Mouse (Mus musculus): ENCODE results near the gene Gm20388. TPM values are rescaled to one million over a fixed set of nuclear protein-coding genes. Genes with fewer than 3 reads are reported as not detected.

Gene Gm20388
- polyA plus RNA-seq, 2 experiments = 8.5 TPM; not detected in 1

- H3K4me2 ChIP-seq (ENCODE audit: low read depth) = no peak overlapping the region
- no peak overlapping the region for H3K27ac ChIP-seq
- H3K4me1 ChIP-seq (replicated peaks; ENCODE audit: control insufficient read depth in 2 of 2, insufficient read depth in 2 of 2, low read length in 1 of 2) = peaks cover 0 to 8% of the 10 kb centered on the region in 2 experiments; a peak in 2 of 4 replicates
- H3K9ac ChIP-seq (replicated peaks) = no peak overlapping the region
- ATAC-seq (ENCODE audit: insufficient read depth) = no peak
- TF ChIP-seq EP300 (IDR thresholded peaks at IDR 0.05; ENCODE audit: low read depth) = no peak
- no peak for TF ChIP-seq CTCF (IDR thresholded peaks at IDR 0.05; ENCODE audit: low read depth)
- H3K9me3 ChIP-seq (ENCODE audit: control insufficient read depth, low read length) = no peaks in the 10 kb centered on the region
- no peaks in the 10 kb centered on the region for H3K27me3 ChIP-seq (ENCODE audit: control insufficient read depth, insufficient read depth, low read length)
- H3K36me3 ChIP-seq (replicated peaks; ENCODE audit: control insufficient read depth, insufficient read depth, low read depth) = no peaks in the 10 kb centered on the region
- 44% methylated on average over 6 of the region's 6 CpGs for WGBS (ENCODE audit: insufficient replicate concordance)
- no peak overlapping the region for H3K4me3 ChIP-seq (ENCODE audit: insufficient read depth in 1 of 2, low read depth in 2 of 2, low read length in 2 of 2)
- no peak for DNase-seq (ENCODE audit: low read depth in 3 of 3, low spot score in 3 of 3)
These were observed 2461.1 kb downstream of the Gm20388 start for GRCm38 (mm10) chr8:122371706-122372105.

GRCm38 (mm10) chr8:122375320-122375719 is 2464.7 kb downstream of the Gm20388 start:
- DNase-seq (ENCODE audit: low read depth in 3 of 3, low spot score in 3 of 3) (no peak), ATAC-seq (ENCODE audit: insufficient read depth) (no peak)
- Histone ChIP-seq H3K9me3 (ENCODE audit: control insufficient read depth, low read length) (no peaks in the 10 kb centered on the region), H3K4me1 (replicated peaks; ENCODE audit: control insufficient read depth in 2 of 2, insufficient read depth in 2 of 2, low read length in 1 of 2) (peaks cover 3 to 16% of the 10 kb centered on the region in 2 experiments; a peak in 3 of 4 replicates), H3K27ac (no peak overlapping the region), H3K4me3 (ENCODE audit: insufficient read depth in 1 of 2, low read depth in 2 of 2, low read length in 2 of 2) (peak overlapping the region in 1 of 2 experiments; percentile 79; a peak in 1 of 4 replicates), H3K27me3 (ENCODE audit: control insufficient read depth, insufficient read depth, low read length) (no peaks in the 10 kb centered on the region), H3K9ac (replicated peaks) (no peak overlapping the region), H3K4me2 (ENCODE audit: low read depth) (peak overlapping the region; percentile 65), H3K36me3 (replicated peaks; ENCODE audit: control insufficient read depth, insufficient read depth, low read depth) (peaks cover 5% of the 10 kb centered on the region)
- 79% methylated on average over 7 of the region's 7 CpGs for WGBS (ENCODE audit: insufficient replicate concordance)
- TF ChIP-seq CTCF (IDR thresholded peaks at IDR 0.05; ENCODE audit: low read depth) (no peak), EP300 (IDR thresholded peaks at IDR 0.05; ENCODE audit: low read depth) (no peak)

- WGBS (ENCODE audit: insufficient replicate concordance) = 14% methylated on average over 13 of the region's 13 CpGs
- ATAC-seq (ENCODE audit: insufficient read depth) = peak; percentile 4
- peak overlapping the region; percentile 51 for H3K9ac ChIP-seq (replicated peaks)
These were observed 2465.2 kb downstream of the Gm20388 start for GRCm38 (mm10) chr8:122375751-122376364.

GRCm38 (mm10) chr8:122376365-122377231 is 2466.0 kb downstream of the Gm20388 start, which contains the start of gene Zc3h18:
Gene Zc3h18, plus strand, starts transcription at chr8:122376609.
- Histone ChIP-seq H3K27me3 (ENCODE audit: control insufficient read depth, insufficient read depth, low read length) (no peaks in the 10 kb centered on the region), H3K27ac (peak within 1 kb of the TSS; percentile 53), H3K4me1 (replicated peaks; ENCODE audit: control insufficient read depth in 2 of 2, insufficient read depth in 2 of 2, low read length in 1 of 2) (peaks cover 3 to 16% of the 10 kb centered on the region in 2 experiments; a peak in 3 of 4 replicates), H3K9ac (replicated peaks) (peak within 1 kb of the TSS; percentile 83), H3K36me3 (replicated peaks; ENCODE audit: control insufficient read depth, insufficient read depth, low read depth) (peaks cover 15% of the 10 kb centered on the region), H3K4me3 (ENCODE audit: insufficient read depth in 1 of 2, low read depth in 2 of 2, low read length in 2 of 2) (peak within 1 kb of the TSS; percentile 79 to 87), H3K9me3 (ENCODE audit: control insufficient read depth, low read length) (no peaks in the 10 kb centered on the region), H3K4me2 (ENCODE audit: low read depth) (peak within 1 kb of the TSS; percentile 78)
- ATAC-seq (ENCODE audit: insufficient read depth) (peak; percentile 94), DNase-seq (ENCODE audit: low read depth in 3 of 3, low spot score in 3 of 3) (peak; percentile 96 to 98 (median 97))
- under 1% methylated on average over 102 of the region's 107 CpGs for WGBS (ENCODE audit: insufficient replicate concordance)
- TF ChIP-seq EP300 (IDR thresholded peaks at IDR 0.05; ENCODE audit: low read depth) (no peak), CTCF (IDR thresholded peaks at IDR 0.05; ENCODE audit: low read depth) (peak; percentile 68)

More at GRCm38 (mm10) chr8:122375751-122376364, 2465.2 kb downstream of the Gm20388 start:
- Histone ChIP-seq H3K4me2 (ENCODE audit: low read depth) (peak overlapping the region; percentile 65), H3K36me3 (replicated peaks; ENCODE audit: control insufficient read depth, insufficient read depth, low read depth) (peaks cover 10% of the 10 kb centered on the region), H3K9me3 (ENCODE audit: control insufficient read depth, low read length) (no peaks in the 10 kb centered on the region), H3K4me3 (ENCODE audit: insufficient read depth in 1 of 2, low read depth in 2 of 2, low read length in 2 of 2) (peak overlapping the region; percentile 47 to 79), H3K27ac (peak overlapping the region; percentile 1; the same call in 1 of the 2 replicates), H3K27me3 (ENCODE audit: control insufficient read depth, insufficient read depth, low read length) (no peaks in the 10 kb centered on the region), H3K4me1 (replicated peaks; ENCODE audit: control insufficient read depth in 2 of 2, insufficient read depth in 2 of 2, low read length in 1 of 2) (peaks cover 3 to 16% of the 10 kb centered on the region in 2 experiments; a peak in 3 of 4 replicates)
- DNase-seq (ENCODE audit: low read depth in 3 of 3, low spot score in 3 of 3) = no peak
- TF ChIP-seq EP300 (IDR thresholded peaks at IDR 0.05; ENCODE audit: low read depth) (no peak), CTCF (IDR thresholded peaks at IDR 0.05; ENCODE audit: low read depth) (no peak)

GRCm38 (mm10) chr8:122383039-122383438 is 2472.4 kb downstream of the Gm20388 start:
- peaks cover 58% of the 10 kb centered on the region for H3K36me3 ChIP-seq (replicated peaks; ENCODE audit: control insufficient read depth, insufficient read depth, low read depth)
- no peak overlapping the region for H3K4me2 ChIP-seq (ENCODE audit: low read depth)
- H3K9ac ChIP-seq (replicated peaks) = no peak overlapping the region
- no peaks in the 10 kb centered on the region for H3K9me3 ChIP-seq (ENCODE audit: control insufficient read depth, low read length)
- 78% methylated on average over 4 of the region's 4 CpGs for WGBS (ENCODE audit: insufficient replicate concordance)
- peaks cover 0 to 3% of the 10 kb centered on the region in 2 experiments; a peak in 2 of 4 replicates for H3K4me1 ChIP-seq (replicated peaks; ENCODE audit: control insufficient read depth in 2 of 2, insufficient read depth in 2 of 2, low read length in 1 of 2)
- no peak overlapping the region for H3K27ac ChIP-seq
- TF ChIP-seq CTCF (IDR thresholded peaks at IDR 0.05; ENCODE audit: low read depth) = no peak
- DNase-seq (ENCODE audit: low read depth in 3 of 3, low spot score in 3 of 3) (no peak), ATAC-seq (ENCODE audit: insufficient read depth) (no peak)
- no peaks in the 10 kb centered on the region for H3K27me3 ChIP-seq (ENCODE audit: control insufficient read depth, insufficient read depth, low read length)
- no peak overlapping the region for H3K4me3 ChIP-seq (ENCODE audit: insufficient read depth in 1 of 2, low read depth in 2 of 2, low read length in 2 of 2)

Data from liver, embryonic 14.5 days (tissue).